Mouse (Mus musculus) C2C12 (cell line): Measurements from ENCODE around the gene Zbtb40.

Experiments
- CTCF ChIP-seq: IDR thresholded peaks from one replicate; pipeline ENCODE4 v1.5.1; 2011; ENCODE audit not compliant: control insufficient read depth, insufficient read depth, insufficient read length
- MAX ChIP-seq: IDR thresholded peaks from one replicate; pipeline ENCODE4 v1.6.1; 2011; ENCODE audit warnings: mild to moderate bottlenecking, control low read depth
- MYOG ChIP-seq: IDR thresholded peaks from one replicate; pipeline ENCODE4 v1.6.1; 2011; ENCODE audit not compliant: control insufficient read depth, insufficient read length; ENCODE audit errors: extremely low read depth
- USF1 ChIP-seq: IDR thresholded peaks from one replicate; pipeline ENCODE4 v1.6.1; 2011; ENCODE audit warnings: low read depth, mild to moderate bottlenecking, control low read depth, moderate library complexity

DNA sequence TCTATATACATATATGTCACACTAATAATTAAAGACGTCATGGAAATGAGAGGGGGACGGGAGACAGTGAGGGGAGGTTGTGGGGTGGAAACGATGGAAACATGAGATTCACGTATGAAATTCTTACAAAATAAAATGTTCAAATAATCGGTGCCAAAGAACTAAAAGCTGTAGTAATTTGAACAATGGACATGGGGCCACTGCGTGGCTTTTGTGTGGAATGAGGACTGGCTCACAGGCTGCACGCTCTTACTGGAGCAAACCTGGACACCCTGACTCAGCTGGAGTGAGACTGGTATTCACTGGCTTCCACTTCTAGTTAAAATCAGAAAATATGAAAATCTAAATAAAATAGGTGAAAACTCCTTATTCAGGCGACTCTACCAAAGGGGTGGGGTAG lies 6.6 kb downstream of the Zbtb40 start:
- TF ChIP-seq CTCF, result no peak
- TF ChIP-seq USF1, result no peak
- TF ChIP-seq MYOG, result no peak
- TF ChIP-seq MAX, result no peak
